Mouse (Mus musculus): ENCODE measurements around the gene Glra4.

DNA sequence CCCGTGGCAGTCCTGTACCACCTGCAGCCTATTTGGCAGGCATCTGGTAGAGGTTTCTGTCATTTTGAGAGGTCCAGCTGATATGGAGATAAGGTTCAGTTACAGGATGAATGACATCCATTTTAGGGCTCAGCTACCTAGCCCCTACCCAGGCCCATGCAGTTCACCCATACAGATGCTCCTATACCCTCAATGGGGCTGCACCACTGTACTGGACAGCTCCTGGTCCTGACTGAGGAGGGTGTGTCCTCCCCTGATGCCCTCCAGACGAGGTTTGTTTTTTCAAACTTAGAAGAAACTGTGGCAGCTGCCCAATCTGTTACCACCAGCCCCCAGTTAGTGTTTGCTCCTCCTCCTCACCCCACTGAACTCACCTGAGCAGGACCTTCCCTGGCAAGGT is 679 bp downstream of the Glra4 start:
- no peak for TF ChIP-seq TAL1 (IDR thresholded peaks at IDR 0.05; ENCODE audit: low read length)
- TF ChIP-seq GATA1 (IDR thresholded peaks at IDR 0.05; ENCODE audit: low read length): no peak
